Mouse (Mus musculus): ENCODE results near the gene Smim14.
"Not testable (repeated sequence)": the region's sequence is repeated elsewhere in the genome, so short reads cannot be mapped to it uniquely, and the experiment has no call there.

GRCm38 (mm10) chr5:65536068-65536465 is 917 bp downstream of the Smim14 start:
- TF ChIP-seq CTCF, EP300 (IDR thresholded peaks at IDR 0.05): not testable (repeated sequence)
